Mouse (Mus musculus) C2C12 (cell line): ENCODE data around the gene Pam.

Experiments
- CTCF ChIP-seq: IDR thresholded peaks from one replicate; pipeline ENCODE4 v1.5.1; 2011; ENCODE audit not compliant: control insufficient read depth, insufficient read depth, insufficient read length
- MYOG ChIP-seq: IDR thresholded peaks from one replicate; pipeline ENCODE4 v1.6.1; 2011; ENCODE audit not compliant: control insufficient read depth, insufficient read length; ENCODE audit errors: extremely low read depth

- no peak for TF ChIP-seq CTCF
- TF ChIP-seq MYOG: no peak
Measured at GRCm38 (mm10) chr1:97909561-97909960, 185.9 kb downstream of the Pam start.
